Mouse (Mus musculus) heart, postnatal 0 days (tissue): ENCODE measurements at regions not wholly inside any gene's neighbourhood (a gene's known extent, or its start where the extent isn't known, plus 50 kb on each side); places are given as distances from the start of the nearest gene placed in this dataset.

Source experiments
- ATAC-seq: fragments of 200-750 bp; cut with Nextera tagmentation; 2 replicates; pipeline ENCODE4 v1.8.0; 2017; ENCODE audit warnings: low read depth, moderate number of reproducible peaks, moderate library complexity; ENCODE audit not compliant: insufficient read depth
- DNase-seq: peaks from one replicate; pipeline ENCODE4 v3.0.0-alpha.2; 2016; ENCODE audit warnings: low spot score
- H3K27ac ChIP-seq: fragments of 300-500 bp; sonication (generic); 2 replicates; pipeline ENCODE4 v1.5.1; 2014; ENCODE audit warnings: low read depth, mild to moderate bottlenecking
- H3K27me3 ChIP-seq: fragments of 300-500 bp; sonication (generic); 2 replicates; pipeline ENCODE4 v1.6.1; 2014; ENCODE audit warnings: low read length, mixed read lengths; ENCODE audit not compliant: control insufficient read depth, insufficient read depth
- H3K36me3 ChIP-seq: fragments of 300-500 bp; sonication (generic); replicated peaks from 2 replicates; pipeline ENCODE4 v1.6.1; 2014; ENCODE audit warnings: low read length, mixed read lengths; ENCODE audit not compliant: control insufficient read depth, insufficient read depth
- H3K4me1 ChIP-seq: fragments of 300-500 bp; sonication (generic); 2 replicates; pipeline ENCODE4 v1.6.1; 2014; ENCODE audit warnings: antibody characterized with exemption; ENCODE audit not compliant: control insufficient read depth, insufficient read depth
- H3K4me2 ChIP-seq: fragments of 300-500 bp; sonication (generic); 2 replicates; pipeline ENCODE4 v1.6.1; 2014; ENCODE audit warnings: low read depth, mild to moderate bottlenecking, low read length, moderate library complexity
- H3K4me3 ChIP-seq: fragments of 300-500 bp; sonication (generic); 2 replicates; pipeline ENCODE4 v1.5.1; 2014; ENCODE audit warnings: low read depth, low read length
- H3K9ac ChIP-seq: fragments of 300-500 bp; sonication (generic); replicated peaks from 2 replicates; pipeline ENCODE4 v1.6.1; 2014; ENCODE audit warnings: low read depth, low read length, mixed read lengths
- H3K9me3 ChIP-seq: fragments of 300-500 bp; sonication (generic); replicated peaks from 2 replicates; pipeline ENCODE4 v1.6.1; 2016; ENCODE audit warnings: low read length; ENCODE audit not compliant: control insufficient read depth
- CTCF ChIP-seq: IDR thresholded peaks from 2 replicates; pipeline ENCODE4 v1.5.1; 2016; ENCODE audit warnings: antibody characterized with exemption, control low read depth, low read depth
- EP300 ChIP-seq: IDR thresholded peaks from 2 replicates; pipeline ENCODE4 v1.6.1; 2016; ENCODE audit warnings: antibody characterized with exemption, low read depth
- WGBS: fragments of 180-500 bp; shearing (Covaris S2); extraction: QIAGEN DNeasy Blood & Tissue Kit; methylation state at CpG from one replicate; pipeline ENCODE4 v1.1.7; 2014; 5-methylcytosine and 5-hydroxymethylcytosine counted together

DNA sequence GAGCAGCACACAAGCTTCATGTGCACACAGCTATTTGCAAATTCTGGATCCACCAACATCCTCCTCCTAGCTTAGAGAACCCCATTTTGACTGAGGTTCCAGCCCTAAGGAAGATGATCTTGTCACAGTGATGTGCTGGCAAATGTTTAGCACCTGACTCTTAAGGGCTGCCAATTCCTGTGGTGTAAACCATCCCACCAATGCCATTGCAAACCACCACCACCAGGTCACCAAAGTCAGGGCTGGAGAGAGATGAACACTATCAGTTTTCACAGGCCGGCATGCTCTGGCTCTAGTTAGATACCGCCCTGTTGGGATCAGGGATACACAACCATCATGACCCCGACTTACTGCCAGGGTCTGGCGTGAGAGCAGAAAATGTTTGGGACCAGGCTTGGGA lies 125.9 kb downstream of the Slc38a6 start:
- Histone ChIP-seq H3K9ac (no peak overlapping the region), H3K27ac (no peak overlapping the region), H3K4me1 (peaks cover 26% of the 10 kb centered on the region), H3K4me2 (no peak overlapping the region), H3K4me3 (no peak overlapping the region), H3K9me3 (no peaks in the 10 kb centered on the region), H3K36me3 (no peaks in the 10 kb centered on the region), H3K27me3 (no peaks in the 10 kb centered on the region)
- TF ChIP-seq EP300 (no peak), CTCF (no peak)
- no peak for DNase-seq
- WGBS = 75% methylated on average over 4 of the region's 4 CpGs
- no peak for ATAC-seq

DNA sequence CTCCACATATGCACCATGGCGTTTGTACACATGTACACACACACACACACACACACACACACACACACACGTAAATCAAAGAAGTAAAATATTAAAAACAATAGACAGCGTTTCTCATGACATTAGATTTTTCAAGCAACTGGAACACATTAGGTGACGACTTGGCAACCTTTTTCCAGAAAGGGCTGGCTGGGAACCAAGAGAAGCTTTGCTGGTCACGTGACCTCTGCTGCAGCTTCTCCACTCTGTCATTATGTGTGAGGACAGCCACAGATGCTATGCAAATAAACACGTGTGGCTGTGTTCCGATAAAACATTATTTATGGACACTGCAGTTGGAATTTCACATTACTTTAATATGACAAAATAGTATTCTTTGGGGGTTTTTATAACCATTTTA lies 124.3 kb downstream of the Slc38a6 start:
- Histone ChIP-seq H3K27me3 (no peaks in the 10 kb centered on the region), H3K4me2 (no peak overlapping the region), H3K27ac (peak overlapping the region; percentile 88; the same call in 1 of the 2 replicates), H3K9me3 (no peaks in the 10 kb centered on the region), H3K4me1 (peaks cover 26% of the 10 kb centered on the region), H3K36me3 (no peaks in the 10 kb centered on the region), H3K4me3 (no peak overlapping the region), H3K9ac (no peak overlapping the region)
- TF ChIP-seq EP300 = no peak
- TF ChIP-seq CTCF = no peak
- DNase-seq (peak; percentile 67), ATAC-seq (no peak)
- WGBS = 33% methylated on average over 7 of the region's 7 CpGs

DNA sequence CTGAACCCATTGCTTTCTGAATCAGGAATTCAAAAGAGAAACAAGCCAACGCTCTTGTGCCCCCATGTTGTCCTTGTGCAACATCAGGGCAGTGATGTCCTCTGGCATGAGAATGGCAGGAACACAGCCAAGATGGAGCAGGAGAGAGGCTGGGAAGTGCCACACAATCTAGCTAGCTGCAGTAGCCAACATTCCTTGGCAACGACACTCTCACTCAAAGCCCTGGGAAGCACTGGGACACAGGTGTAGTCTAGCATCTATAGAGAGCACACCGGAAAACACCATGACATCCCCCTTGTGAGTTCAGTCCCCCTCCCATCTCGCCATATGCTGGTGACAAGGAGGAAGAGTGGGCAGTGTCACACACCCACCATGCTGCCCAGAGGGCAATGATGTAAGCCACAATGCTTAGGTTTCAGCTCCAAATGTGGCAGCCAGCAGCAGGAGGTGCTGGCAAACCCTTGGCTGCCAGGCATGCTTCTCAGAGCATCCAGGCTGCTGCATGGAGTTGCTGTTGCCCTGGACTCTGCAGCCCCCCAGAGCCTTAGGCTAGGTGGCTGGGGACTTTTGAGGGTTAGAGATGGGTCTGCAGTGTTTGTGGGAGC lies 123.0 kb downstream of the Slc38a6 start:
- Histone ChIP-seq H3K27ac (peak overlapping the region; percentile 88), H3K36me3 (no peaks in the 10 kb centered on the region), H3K9me3 (no peaks in the 10 kb centered on the region), H3K27me3 (no peaks in the 10 kb centered on the region), H3K4me2 (no peak overlapping the region), H3K9ac (no peak overlapping the region), H3K4me3 (no peak overlapping the region), H3K4me1 (peaks cover 29% of the 10 kb centered on the region)
- peak; percentile 64 for ATAC-seq
- WGBS = 42% methylated on average over 4 of the region's 4 CpGs
- DNase-seq = peak; percentile 66
- TF ChIP-seq EP300 = no peak
- TF ChIP-seq CTCF = no peak

DNA sequence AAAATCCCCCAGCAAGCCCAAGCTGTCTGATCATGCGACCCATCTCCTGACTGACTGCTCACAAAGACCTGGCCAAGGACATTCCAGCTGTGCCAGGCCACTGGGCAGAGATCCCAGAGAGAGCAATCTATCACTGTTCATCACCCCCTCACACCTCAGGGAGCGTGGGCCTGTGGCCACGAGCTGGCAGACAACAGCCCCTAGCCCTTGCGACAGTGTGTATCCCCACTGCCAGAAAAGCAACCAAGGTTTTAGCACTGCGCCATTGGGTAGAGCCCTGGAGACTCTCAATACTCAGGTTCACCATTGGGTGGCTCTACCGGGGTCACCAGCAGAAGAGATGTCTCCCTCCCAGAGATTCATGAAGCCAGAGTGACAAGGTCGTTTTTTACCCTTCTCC lies 122.0 kb downstream of the Slc38a6 start:
- Histone ChIP-seq H3K9me3 (no peaks in the 10 kb centered on the region), H3K27ac (peak overlapping the region; percentile 88), H3K36me3 (no peaks in the 10 kb centered on the region), H3K9ac (no peak overlapping the region; the same call in 1 of the 2 replicates), H3K4me3 (no peak overlapping the region), H3K27me3 (no peaks in the 10 kb centered on the region), H3K4me1 (peaks cover 39% of the 10 kb centered on the region), H3K4me2 (no peak overlapping the region)
- 39% methylated on average over 7 of the region's 7 CpGs for WGBS
- DNase-seq (peak; percentile 58), ATAC-seq (peak; percentile 87)
- peak; percentile 42; the same call in 1 of the 2 replicates for TF ChIP-seq EP300
- no peak for TF ChIP-seq CTCF

- Histone ChIP-seq H3K4me1 (peaks cover 41% of the 10 kb centered on the region), H3K4me3 (no peak overlapping the region), H3K27ac (peak overlapping the region; percentile 88), H3K4me2 (no peak overlapping the region), H3K9me3 (no peaks in the 10 kb centered on the region), H3K36me3 (no peaks in the 10 kb centered on the region), H3K9ac (no peak overlapping the region), H3K27me3 (no peaks in the 10 kb centered on the region)
- TF ChIP-seq CTCF (no peak), EP300 (no peak)
- ATAC-seq = 0 out of 2 replicates have a peak, but pooled peaks have one; percentile 2
- no peak for DNase-seq
- whole genome bisulfite sequencing = 43% methylated on average over 11 of the region's 11 CpGs
These were observed 121.6 kb downstream of the Slc38a6 start for GRCm38 (mm10) chr12:73408165-73408564.

GRCm38 (mm10) chr12:73406556-73407087 lies 120.0 kb downstream of the Slc38a6 start:
- TF ChIP-seq CTCF = no peak
- TF ChIP-seq EP300 = no peak

More at GRCm38 (mm10) chr12:73406556-73407087, 120.0 kb downstream of the Slc38a6 start:
- Histone ChIP-seq H3K27ac (no peak overlapping the region), H3K4me3 (no peak overlapping the region), H3K9me3 (no peaks in the 10 kb centered on the region), H3K9ac (no peak overlapping the region), H3K36me3 (no peaks in the 10 kb centered on the region), H3K4me2 (no peak overlapping the region), H3K27me3 (no peaks in the 10 kb centered on the region), H3K4me1 (peaks cover 52% of the 10 kb centered on the region)
- ATAC-seq (no peak), DNase-seq (no peak)
- WGBS = 88% methylated on average over 8 of the region's 8 CpGs
